Mouse (Mus musculus) right cerebral cortex, postnatal 10 days (tissue): ENCODE measurements around the gene Pcsk7.

Experiments
- DNase-seq, 2 experiments: peaks; one replicate each; pipeline ENCODE4 v3.0.0; 2021; ENCODE audit warnings: low spot score in 2 of 2

The Pcsk7 gene

DNA sequence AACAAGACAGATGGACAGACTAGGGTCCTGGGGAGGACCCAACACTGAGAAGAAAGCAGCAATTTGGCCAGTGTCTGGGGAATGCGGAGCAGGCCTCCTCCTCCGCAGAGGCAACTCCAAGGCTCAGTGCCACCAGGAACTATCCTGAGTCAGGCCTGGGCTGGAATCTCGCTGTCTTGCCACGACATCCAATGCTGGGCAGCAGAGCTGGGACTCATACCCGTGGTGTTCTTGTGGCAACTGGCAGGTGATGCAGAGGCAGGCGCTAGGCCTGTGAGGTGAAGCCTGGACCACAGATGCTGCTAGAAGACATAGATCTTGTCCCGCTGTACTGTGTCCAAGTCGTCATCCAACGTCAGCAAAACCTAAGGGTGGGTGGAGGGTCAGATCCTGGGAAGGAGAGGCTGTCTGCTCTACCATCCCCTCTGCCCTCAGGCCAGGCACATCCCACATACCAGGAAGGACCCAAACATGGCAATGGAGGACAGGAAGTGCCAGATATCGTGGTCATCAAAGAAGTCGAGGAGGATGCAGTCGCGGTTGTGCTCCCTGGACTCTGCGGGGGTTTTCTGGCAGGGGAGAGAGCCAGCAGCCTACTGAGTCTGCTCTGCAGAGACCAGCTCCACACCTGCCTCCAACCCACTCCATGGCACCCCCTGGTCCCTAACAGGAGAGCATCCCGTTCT is 32.8 kb downstream of the Pcsk7 start:
- no peak for DNase-seq

DNA sequence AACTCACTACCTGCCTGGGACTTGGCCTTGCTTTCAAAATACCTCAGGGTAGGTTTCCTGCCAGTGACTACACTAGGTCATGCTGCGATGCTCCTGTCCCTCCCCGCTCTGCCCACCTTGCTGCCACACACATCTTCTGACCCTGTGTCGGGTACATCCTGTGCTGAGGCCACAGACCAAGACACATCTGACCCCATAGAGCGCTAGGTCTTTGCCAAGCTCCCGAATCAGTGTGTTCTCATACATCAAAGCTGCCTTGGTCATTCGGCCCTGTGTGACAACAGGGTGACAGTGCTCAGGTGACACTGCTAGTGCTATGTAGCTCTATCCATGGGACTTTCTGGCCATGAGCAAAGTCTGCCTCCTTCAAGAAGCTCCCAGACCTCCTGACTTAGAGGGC is 33.5 kb downstream of the Pcsk7 start:
- DNase-seq = no peak

DNA sequence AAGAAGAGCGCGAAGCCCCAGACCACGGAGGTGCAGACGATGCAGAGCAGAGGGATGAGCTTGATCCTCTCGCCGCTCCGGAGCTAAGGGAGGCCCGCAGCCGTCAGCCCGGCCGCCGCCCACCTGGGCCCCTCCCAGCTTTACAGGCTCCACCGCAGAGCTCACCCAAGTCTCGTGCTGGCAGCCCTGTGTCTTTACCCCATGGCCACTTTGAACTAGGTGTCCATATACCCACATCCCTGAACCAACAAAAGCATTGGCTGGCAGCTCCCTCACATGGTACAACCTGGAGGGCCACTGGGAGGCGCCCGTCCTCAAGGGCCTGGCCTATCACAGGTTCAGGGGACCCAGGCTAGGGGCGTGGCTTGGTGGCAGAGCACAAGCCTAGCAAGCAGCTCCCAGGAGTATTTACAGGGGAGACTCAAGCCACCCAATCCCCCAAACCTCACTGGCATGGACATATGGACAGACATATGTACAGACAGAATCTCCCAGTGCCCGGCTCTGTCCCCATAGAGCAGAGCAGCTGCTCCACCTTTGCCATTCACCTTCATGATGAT is 35.1 kb downstream of the Pcsk7 start:
- DNase-seq = no peak

DNA sequence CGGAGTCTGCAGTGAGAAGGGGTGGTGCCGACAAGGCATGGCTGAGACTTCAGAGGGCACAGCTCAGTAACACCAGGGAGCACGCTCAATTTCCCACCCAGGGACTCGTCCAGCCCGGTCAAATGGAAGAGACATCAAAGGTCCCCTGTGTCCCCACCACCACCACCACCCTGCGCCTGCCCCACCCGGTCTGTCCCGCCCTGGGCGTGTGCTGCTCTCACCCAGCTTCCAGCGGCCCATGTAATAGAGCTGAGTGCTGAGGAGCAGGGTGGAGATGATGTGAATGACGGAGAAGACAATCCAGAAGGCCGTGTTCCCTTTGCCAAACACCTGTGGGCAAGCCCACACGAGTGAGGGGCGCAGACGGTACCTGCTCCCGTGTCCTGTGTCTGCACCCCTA is 36.2 kb downstream of the Pcsk7 start:
- DNase-seq = no peak

DNA sequence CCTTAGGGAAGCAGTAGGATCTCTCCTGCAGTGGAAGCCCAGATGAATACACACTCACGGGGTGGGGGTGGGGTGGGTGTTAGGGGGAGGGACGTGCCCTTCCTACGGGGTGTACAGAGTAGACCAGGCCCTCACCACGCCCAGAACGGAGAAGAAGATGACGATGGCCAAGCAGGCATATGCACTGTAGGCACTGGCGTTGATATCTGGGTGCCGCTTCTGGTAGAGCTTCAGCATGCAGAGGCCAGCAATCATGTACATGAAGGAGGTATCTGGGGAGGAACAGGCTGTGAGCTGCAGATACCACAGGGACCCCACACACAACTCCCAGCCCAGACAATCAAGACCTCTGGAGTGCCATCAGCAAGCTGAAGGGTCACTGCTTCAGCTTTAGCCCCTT is 36.6 kb downstream of the Pcsk7 start:
- no peak for DNase-seq

DNA sequence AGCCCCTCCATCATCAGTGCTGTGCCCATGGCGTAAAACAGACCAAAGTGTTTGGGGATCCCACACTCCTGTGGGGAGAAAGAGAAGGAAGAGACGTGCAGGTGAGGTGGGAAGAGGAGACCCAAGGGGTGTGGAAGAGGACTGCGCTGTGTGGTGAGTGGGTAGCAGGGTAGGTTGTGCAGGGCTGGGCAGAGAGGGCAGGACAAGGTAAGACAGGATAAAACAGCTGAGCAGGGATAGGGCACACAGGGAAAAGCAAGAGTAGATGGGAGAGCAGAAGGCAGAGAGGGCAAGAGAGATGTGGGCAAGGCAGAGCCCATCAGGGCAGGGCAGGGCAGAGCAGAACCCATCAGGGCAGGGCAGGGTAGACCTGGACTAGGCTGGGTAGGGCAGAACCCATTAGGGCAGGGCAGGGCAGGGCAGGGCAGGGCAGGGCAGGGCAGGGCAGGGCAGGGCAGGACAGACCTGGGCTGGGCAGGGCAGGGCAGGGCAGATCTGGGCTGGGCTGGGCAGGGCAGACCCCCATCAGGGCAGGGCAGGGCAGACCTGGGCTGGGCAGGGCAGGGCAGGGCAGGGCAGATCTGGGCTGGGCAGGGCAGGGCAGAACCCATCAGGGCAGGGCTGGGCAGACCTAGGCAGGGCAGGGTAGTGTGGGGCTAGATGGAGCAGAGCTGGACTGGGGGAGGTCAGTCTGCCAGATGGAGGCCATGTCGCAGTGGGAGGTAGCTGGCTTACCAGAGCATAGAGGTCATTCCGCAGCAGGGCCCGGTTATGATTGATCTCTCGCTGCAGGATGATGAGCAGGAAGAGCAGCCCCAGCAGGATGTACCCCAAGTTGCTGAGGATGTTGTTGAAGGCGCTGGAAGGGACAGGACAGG is 37.6 kb downstream of the Pcsk7 start:
- no peak for DNase-seq

DNA sequence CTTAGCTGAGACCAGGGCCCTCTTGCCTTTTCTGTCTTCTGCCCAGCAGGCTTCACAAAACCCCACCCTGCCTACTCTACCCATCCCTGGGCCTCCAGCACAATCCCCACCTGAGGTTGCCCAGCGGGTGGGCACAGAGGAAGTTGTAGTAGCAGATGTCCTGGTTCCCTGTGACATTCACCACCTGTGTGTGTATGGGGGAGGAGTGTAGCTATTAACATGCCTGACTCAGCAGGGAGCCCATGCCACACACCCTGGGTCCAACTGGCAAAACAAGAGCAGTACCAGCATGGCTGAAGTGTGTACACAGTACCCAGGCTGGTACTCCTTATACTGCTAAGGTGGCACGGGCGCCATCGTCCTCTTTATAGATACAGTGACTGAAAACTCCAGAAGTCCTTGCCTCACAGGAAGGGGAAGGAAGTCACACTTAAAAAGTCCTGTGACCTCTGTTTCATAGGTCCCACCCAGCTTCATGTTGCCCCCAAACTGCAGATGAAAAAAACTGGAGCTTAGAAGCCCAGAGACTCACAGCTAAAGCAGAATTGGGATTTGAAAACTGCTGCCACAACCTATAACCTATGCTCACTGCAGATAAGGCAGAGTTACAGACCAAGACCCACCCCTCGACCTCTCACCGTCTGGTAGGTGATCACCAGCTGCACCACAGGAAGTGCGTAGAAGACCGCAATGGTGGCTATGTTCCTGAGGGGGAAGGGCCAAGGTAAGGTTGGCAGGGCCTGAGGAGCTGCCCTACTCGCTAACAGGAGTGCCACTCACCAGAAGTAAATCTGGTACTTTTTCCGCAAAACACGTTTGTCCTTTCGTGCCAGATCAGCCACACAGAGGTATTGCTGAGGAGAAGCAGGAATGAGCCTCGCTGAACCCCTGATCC is 38.5 kb downstream of the Pcsk7 start:
- DNase-seq = no peak

DNA sequence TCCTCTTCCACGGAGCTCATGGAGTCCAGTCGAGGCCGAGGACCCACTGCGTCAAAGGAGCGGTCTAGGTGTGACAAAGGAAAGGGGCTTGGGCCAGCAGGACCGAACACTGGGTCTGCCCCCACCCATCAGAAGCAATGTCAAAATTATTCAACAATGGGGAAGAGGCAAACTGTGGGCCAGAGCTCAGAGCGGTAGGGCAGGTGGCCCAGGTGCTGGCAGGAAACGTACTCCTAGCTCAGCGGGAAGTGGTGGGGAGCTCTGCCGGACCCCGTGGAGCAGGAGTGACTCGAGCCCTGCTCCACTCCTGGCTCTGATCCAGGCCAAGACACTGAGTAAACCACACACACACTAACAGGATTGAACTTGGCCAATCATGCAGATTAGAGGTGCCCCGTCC is 39.4 kb downstream of the Pcsk7 start:
- DNase-seq = no peak

DNA sequence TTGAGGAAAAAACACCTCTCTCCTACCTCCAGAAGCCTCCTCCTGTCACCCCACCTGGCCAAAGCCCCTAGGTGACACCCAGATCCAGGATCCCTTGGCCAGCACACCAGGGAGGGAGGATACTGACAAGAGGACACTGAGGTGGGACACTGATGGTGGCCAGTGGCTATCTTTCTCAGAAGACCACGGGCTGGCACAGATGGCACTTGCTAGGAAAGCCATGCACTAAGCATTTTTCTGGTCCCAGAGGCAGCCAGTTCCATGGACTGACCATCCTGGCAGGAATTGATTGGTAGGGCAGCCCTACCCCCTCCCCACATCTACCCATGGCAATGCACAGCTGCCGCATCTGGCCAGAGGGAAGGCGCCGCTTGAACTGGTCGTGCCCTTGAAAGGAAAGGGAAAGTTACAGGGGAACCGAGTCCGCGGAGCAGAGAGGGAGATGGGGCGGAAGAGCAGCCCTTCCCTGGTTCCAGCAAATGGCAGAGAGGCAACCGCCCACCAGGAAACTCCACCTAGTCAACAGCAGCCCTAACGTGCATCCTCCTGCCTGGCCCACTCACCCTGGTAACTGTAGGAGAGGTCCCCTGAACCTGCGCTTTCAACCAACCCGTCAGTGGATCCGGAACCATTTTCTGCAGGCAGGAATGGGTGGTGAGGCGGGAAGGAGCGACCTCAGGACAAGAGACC is 40.0 kb downstream of the Pcsk7 start:
- DNase-seq = no peak

DNA sequence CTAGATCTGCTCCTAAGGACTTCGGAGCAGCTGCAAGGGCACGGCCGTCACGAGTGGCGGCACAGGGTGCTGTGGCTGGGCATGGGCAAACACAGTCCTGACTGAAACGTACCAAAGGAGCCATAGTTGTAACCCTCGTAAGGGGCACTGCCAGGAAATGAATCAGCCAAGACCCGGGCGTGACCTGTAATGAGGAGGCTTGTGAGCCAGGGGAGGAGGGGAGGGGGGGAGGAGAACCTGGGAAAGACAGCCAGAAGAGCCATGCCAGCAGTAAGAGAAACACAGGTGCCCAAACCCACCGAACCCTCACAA is 40.5 kb downstream of the Pcsk7 start:
- DNase-seq = no peak

DNA sequence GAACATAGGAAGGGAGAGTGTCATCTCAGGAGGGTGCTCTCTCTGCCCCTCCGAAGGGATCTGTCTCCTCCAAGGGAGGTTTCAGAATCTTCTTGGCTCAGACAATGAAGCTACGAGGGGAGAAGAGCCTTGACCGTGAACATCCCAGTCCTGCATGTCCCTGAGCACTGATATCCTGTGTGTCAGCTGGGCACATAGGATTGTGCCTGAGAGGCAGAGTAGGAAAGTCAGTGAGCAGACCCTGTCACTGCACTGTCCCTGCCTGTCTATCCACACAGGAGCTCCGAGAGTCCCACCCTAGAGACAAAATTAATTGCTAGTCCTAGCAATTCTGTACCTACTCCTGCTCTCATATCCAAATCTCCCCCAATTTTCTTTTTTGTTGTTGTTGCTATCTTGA is 45.8 kb downstream of the Pcsk7 start:
- DNase-seq = no peak

DNA sequence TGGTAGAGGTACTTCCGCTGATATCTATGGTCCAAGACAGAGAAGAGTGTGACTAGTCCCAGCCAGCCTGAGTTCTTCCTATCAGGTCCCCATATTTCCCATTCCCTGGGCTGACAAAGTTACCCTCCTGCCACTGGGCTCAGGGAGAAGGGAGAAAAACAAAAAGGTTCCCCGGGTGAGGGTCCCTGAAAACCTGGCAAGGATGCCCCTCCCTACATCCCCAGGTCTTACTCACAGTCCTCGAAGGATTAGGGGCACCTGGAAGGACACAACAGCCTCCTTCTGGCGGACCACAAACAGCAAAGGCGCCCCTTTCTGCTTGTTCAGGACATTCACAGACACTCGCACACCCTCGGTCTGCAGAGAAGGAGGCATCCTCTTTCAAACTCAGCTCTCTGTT is 46.6 kb downstream of the Pcsk7 start:
- DNase-seq = no peak

DNA sequence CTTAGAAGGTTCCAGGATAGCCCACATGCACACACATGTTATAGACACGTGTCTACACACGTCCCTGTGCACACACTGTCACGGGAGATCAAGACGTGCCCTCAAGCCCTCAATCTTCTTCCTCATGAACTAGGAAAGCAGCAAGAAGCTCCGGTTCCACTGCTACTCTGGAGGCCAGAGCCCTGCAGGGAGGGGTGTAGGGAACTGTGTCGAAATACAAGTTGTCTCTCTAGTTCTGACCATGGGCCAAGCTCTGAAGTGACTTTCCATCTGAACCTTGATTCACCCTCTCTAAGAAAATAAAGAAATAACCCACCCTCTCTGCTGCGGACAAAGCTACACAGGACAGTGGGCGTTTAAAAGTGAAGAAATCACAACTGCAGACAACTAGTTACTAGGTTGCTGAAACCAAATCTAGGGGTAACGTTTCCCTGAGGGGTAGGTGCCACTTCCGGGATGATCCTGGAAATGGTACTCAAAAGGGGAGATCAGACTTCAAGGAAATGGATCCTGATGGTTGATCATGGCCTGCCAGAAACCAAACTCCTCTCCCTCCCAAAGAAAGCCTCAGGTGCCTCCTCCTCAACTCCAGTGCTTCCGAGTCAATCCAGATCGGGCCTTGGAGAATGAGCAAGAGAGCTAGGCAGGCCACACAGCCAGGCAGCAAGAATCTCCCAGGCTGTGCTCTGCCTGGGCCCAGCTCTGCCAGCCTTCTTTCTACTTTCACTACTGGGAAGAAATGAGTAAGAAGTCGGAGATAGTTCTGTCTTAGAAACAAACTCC is 47.4 kb downstream of the Pcsk7 start:
- DNase-seq = no peak

DNA sequence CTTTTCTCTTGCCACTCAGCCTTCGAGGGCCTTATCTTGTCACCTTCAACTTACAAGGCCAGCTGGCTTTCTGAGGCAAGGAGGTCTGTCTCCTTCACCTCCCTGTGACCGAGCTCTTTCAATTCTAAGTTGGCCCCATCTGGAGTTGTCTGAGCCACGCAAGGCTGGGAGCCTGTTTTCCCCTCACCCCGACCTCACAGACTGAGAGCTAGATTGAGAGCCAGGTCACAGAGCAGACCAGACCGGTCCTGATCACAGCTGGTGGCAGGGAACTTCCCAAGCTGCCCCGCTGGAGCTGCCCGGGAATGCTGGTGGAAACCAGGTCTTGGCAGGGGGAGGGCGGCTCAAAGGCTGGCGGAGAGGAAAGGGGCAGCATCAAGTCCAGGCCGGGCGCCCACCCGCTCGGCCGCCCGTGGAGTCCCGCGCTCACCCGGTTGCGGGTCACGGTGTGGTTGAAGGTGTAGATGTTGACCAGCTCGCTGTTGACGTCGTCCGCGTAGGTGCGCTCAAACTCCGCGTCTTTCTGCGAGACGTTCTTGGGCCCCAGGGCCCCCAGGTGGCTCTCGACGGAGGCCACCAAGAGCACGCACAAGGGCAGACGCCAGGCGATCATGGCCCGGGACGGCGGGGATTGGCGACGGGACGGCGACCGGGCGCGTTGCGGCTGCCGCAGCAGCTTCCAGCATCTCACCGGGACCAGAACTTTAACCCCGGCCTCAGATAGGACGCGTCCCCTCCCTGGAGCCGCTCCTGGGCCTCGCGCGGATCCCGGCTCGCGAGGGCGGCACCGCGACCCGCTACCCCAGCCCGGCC is 48.2 kb downstream of the Pcsk7 start:
- DNase-seq = peak; percentile 56 to 64

DNA sequence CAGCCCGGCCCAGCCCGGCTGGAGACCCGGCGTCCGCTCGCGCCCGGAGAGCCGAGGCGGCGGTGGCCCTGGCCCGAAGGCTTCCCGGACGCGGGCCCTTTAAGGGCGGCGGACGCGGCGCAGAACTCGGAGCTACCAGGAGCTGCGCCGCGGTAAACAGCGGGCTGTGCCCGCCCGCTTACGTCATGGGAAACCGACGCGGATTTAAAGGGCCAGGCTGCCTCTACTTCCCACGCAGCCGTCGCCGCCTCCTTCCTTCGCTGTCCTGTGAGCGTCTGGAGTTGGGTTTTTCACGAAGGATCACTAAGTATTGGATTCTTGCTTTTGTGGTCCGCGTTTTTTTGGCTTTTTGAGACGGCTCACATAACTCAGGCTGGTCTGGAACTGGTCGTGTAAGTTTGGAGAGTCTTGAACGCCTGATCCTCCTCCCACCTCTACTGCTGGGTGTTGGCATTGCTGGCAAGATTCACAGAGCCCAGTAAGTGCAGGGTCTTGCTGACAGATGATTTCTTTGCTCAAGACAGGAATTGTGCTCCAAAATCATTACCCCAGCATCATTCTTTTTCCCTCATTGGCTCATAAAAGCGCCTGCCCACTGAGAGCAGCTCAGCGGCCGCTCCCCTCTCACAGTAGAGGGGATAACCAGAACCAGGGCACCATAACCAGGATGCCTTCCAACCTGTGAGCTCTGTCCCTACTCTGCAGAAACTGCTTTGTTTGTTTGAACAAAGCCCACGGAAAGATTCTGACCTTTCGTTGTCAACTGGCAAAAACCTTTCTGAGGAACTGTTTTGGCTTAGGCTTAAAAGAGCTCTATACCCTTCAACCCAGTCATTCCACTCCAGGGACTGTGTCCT is 49.0 kb downstream of the Pcsk7 start, which contains the start of gene Sidt2:
TSS of gene Sidt2 (minus strand) at position 152 of the 857 bp plus-strand sequence.
- peak; percentile 94 for DNase-seq

DNA sequence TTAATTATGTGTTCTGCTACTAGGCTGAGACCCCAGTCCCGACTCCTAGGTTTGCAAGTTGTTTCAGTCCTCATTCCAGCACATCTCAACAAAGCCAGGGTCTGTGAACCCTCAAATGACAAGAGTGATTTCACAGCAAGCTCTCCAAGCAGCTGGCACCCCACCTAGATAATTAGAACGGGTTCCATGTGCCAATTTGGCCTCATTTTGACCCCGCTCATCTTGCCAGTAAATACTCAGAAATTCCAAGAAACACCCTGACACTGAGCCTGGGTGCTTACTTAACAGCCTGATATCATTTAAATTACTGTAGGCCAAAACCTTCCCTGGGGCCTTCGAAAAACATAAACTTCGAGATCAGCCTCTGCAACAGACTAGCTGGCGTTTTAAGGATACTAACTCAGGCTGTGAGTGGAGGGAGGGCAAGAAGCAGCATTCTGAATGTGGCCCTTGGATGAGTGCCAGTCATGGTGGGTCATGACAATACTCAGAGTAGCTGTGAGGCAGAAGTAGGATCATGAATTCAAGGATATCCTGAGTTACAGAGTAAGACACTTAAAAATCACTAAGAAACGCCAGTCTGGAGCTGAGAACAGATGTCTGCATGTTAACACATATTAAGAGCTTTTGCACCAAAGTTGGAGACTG is 51.9 kb downstream of the Pcsk7 start:
- DNase-seq = no peak

DNA sequence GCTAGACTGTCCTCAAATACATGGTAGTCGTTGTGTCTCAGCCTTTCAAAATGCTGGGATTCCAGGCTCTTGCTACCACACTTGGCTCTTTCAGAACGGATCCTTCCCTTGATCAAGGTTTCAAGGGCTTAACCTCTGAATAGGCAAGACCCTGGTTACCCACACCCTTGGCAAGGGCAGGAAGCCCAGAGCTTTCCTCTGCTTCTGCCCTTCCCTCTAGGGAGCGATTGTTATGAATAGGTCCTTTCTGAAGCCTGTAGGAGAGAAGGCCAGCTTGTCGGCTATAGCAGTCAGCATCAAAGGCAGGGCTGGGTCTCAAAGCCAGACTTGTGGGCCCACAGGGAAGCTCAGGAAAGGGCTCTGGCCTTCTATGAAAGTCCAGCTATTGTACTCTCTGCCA is 52.6 kb downstream of the Pcsk7 start:
- no peak for DNase-seq

DNA sequence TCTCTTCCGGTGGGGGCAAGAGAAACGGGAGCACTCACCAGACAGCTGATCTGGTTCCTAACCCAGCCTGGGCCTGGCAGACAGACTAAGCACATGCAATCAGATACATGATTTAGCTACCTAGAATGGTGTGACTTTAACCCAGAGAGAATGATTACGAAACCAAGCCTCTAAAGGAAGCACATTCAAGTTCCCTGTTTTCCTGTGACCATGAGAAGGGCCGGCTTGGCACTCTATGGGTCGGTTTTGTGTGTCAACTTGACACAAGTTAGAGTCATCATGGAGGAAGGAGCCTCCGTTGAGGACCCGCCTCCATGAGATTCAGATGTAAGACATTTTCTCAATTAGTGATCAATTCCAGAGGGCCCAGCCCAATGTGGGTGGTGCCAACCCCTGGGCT is 53.4 kb downstream of the Pcsk7 start:
- DNase-seq = no peak
